Mouse (Mus musculus): ENCODE results near the gene Grb10.

The Grb10 gene

DNA sequence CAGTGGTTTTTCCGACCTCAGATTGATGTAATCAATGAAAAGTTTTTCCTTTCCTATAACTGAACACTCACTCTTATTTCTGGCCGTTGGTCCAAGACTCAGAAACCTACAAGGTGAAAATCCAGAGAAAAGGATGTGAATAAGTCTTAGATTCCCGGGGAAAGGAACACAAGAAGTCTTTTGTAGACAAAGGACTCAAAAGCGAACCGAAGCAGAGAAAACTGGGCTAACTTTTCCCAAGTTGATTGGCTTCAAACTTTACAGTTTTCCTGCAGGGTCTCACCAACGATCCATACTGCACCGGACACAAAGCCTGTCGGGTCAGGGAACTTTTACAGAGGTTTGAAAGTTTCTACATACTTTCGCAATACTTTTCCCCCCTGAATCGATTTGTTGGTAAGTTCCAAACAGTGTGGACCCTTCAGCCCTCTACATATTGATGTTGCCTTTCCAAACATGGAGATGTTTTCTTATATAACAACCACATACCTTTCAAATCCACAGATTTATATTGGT lies at the start of gene Grb10:
Grb10 (minus strand) TSS at position 214 of the 516 bp plus-strand sequence.
- no peak for DNase-seq (ENCODE audit: low spot score in 2 of 2)

DNA sequence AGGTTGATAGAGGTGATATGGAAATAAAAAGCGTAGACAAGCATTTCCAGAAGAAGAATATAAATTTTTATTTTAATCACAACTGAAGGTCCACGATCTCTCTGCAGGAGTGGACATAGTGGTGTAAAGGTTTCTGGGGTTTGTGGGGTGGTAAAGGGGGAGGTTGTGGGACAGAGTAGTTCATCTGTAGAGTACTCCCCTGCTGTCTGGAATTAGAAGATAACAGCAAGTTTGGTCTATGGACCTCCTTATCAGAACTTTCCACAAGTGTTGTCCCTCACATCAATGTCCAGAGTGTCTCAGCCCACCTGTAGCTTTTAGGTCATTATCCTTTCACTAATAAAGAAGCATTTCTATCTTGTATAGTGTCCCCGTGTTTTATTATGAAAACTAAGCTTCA lies 43.2 kb upstream of the Grb10 start:
- DNase-seq (ENCODE audit: low spot score in 2 of 2) = no peak

DNA sequence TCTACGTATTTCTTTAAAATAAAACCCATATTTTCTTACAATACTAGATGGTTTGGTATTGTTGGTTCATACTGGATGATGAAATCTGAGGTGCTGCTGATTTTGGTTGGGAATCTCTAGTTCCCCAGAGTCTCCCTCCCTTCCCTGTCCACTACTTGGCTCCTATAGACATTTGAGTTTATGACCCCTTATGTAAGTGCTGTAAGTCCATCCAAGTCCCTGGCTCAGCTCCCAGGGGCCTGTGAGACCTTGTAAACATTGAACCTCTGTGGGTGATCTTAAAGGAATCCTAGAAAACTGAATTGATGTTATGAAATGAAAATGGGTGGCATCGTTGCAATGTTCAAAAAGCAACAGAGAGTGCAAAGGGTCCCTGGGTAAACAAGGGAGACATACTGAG lies 40.7 kb upstream of the Grb10 start:
- DNase-seq (ENCODE audit: low spot score in 2 of 2) = no peak

DNA sequence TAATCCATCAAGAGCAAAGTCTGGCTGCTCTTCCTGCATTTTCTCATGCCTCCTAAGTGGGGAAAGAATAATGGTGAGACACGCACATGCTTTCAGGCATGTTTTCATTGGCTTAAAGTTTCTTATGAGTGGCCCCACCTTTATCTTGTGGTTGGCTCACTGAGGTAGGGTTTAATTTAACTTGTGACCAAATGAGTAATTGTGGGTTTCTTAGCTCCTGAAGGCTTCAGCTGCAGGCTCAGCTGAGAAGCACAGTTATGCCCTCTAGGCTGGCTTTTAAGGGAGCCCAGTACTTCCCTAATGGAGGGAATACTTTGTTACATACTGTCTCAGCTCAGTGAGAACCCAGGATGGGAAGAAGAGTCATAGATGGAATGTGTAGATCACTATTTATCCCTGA lies 37.0 kb upstream of the Grb10 start:
- DNase-seq (ENCODE audit: low spot score in 2 of 2) = no peak

DNA sequence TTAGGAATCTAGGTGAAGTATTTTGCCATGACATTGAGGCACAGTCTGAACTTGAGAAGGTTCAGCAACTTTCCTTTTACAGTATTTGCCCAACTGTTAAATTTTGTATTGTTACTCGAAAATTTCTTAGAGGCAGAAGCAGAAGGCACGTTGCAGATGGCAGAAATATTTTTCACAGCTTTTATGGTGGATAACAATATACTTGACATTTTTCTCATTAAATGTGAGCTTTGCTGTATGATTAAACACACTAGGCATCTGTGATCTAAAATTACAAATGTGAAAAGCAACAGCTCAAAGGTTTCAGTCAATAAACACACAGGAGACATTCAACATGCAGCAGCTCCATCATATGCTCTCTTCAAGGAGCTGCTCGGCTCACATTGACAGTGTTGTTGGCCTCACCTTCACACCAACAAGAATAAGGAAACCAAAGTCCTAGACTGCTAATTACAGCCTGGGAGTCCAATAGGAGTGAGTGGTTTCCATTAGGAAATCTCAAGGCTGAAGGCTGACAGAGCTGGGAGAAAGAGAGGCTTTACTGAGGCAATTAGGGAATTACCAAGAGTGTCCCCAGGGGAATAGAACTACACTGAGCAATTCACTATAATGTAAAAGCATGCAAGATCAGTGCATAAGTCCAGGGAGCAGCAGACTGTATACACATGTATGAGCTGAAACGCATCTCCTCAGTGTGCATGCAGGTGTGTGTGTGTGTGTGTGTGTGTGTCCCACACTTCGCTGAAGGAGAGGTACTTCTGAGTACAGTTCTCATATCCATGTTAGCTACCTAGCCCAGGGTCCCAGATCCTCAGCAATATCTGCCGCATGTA lies 35.1 kb upstream of the Grb10 start:
- no peak for DNase-seq (ENCODE audit: low spot score in 2 of 2)

DNA sequence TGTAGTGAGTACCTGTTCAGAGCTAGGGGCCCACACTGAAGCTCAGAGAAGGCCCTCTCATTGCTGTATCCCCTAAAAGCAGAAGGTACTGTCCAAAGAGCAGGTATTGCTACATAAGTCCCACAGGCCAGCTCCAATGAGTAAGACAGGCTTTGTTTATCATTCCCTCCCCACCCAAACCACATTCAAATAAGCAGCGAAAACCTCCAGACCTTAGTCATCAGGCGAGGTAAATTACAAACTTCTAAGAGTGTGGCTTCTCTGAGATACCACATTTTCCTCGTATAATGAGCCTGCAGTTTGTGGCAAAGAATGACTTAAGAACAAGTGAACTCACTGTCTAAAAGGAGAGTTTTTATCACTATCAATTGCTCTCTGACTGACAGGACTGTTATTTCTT lies 33.8 kb upstream of the Grb10 start:
- DNase-seq (ENCODE audit: low spot score in 2 of 2) = no peak

DNA sequence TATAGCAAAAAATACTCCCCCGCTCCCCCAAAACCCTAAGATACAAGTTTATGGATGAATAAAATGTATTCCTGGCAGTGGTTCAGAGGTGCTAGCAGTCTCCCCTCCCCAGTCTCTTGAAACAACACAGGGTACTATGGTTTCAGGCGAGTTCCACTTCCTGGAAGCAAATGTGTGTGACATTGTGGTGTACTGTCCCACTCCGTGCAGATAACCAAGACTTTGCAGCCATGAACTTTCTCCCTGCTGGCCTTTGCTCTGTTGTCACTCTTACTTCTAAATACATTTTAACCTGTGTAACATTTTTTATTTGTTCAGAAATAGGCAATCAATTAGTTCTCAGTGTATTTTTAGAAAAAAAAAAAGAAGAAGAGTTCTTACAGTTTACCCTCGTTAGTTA lies 20.5 kb upstream of the Grb10 start:
- DNase-seq (ENCODE audit: low spot score in 2 of 2) = no peak

DNA sequence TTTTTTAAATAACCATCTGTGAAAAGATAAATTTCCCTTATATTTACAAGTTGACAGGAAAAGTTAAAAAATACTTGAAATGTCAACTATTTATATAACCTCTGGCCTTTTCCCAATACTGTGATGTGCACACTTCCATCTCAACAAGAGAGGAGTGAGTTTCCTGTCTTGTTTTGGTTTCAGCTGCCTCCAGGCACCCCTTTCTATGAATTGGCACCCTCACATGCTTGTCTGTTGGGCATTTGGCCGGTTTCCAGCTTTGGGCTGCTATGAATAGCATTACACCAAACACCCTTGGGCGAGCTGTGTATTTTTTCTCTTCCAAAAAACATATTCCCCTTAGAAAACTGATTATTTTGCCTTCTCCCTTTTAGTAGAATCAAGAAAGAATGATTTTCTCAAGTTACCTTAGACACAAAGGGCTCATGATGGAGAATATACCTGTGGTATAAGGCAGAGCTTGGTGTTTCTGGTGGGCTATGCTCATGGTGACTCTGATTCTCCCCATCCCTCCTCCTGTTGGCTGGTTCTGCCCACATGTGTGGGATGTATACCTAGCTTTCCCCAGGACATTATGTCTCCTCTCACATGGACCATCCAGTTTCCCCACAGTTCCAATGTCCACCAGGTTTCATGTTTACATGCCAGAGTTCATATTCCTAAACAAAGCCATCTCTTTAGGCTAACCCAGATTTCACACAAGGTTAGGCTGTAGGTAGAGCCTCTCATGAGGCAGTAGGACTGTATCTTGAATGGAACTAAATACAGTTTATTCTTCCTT lies 10.3 kb upstream of the Grb10 start:
- no peak for DNase-seq (ENCODE audit: low spot score in 2 of 2)

DNA sequence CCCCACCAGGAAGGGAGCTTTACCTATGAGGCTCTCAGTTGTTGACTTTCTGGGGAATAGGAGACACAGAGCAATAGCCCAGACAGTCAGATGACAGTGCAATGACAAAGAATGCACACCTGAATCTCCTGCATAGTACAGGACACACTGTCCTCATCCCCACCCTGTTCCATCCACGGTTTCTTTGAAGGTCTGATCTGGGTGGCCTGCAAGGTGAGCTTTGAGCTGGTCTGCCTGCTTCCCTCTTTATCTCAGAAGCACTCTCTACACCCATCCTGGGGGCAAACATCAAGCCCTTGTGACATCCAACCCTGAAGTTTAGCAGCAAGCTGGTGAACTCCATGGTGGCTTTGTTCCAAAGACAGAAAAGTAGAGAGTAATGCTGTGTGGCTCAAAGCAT lies 9.7 kb upstream of the Grb10 start:
- no peak for DNase-seq (ENCODE audit: low spot score in 2 of 2)

DNA sequence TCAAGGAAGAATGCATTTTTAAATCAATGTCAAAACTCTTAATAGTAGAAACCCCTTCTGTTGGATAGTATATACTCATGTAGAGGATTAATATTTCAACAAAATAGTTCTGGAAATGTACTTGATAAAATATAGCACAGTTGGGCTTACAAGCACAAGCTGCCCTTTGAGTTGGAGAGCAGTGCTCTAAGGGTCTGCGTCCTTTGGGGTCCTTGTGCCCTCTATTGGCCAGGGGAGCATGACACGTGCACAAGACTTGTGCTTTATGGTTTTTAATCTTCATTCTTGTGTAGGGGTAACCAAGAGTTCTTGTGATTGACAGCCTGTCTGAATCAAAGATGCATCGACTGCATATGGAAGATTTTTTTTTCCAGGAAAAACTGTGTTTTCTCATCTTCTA lies 5.8 kb upstream of the Grb10 start:
- no peak for DNase-seq (ENCODE audit: low spot score in 2 of 2)

DNA sequence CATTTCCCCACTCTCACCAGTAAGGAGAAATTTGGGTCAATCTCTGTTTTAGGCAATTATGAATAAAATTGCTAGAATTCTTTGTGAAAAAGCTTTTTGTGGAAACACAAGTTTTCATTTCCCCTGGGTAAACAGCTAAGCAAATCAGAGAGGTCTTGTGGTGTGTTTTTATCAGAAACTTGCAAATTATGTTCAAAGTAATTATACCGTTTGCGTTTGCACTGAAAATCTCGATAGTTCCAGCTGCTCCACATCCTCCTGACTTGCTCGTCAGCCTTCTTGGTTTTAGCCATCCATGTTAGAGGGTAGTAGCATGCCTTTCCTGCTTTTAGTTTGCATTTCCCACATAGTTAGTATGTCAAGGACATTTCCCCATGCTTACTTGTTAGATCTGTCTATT lies 3.3 kb upstream of the Grb10 start:
- no peak for DNase-seq (ENCODE audit: low spot score in 2 of 2)

DNA sequence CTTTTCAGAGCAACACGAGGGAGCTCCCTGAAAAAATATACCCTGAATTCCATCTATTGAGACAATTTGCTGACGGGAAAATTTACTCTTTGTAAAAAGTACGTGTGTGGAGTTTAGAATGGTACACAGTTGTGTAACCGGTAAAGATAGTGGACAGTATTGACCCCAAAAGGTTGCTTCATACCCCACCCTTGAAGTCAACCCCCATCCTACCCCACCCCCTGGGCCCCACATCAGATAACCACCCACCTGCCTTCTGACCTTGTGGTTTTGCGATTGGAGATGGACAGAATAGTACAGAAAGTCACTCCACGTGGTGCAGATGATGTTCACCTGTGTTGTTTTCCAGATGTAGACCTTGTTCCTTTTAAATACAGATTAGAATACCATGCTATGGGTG lies 2.9 kb upstream of the Grb10 start:
- no peak for DNase-seq (ENCODE audit: low spot score in 2 of 2)

DNA sequence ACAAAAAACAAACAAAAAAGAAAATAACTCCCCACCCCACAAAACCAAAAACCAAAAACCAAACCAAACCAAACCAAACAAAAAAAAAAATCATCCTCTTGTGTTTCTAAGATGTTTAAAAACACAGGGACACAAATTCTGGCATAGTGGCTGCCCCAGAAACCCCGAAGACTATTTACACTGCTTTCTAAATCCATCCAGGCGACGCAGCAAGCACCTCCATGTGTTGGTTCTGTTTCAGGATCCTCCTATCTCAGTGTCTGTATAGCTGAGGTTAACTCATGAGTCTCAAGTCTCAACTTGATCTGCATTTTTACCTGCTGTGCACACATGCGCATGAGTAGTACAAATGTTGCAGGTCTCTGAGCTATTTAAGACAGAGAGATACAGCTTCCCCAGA lies 1.9 kb upstream of the Grb10 start:
- DNase-seq (ENCODE audit: low spot score in 2 of 2) = no peak

DNA sequence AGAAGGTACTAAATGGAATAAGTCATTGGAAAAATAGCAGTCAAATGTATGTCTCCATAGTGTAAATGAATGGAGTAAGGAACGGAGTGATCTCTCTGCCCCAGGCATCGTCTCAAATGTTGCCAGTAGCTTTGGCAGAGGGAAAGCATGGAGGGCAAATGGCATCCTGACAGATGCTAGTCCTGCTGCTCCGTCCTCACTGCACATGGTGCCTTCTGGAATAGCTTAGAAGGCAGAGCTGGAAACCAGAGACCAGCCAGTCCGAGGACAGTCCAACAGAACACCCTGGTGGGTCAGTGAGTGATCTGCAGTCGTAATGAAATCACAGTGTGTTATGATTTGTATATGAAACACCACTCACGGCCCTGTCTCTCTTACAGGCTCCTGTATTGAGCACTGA lies 1.3 kb upstream of the Grb10 start:
- no peak for DNase-seq (ENCODE audit: low spot score in 2 of 2)

DNA sequence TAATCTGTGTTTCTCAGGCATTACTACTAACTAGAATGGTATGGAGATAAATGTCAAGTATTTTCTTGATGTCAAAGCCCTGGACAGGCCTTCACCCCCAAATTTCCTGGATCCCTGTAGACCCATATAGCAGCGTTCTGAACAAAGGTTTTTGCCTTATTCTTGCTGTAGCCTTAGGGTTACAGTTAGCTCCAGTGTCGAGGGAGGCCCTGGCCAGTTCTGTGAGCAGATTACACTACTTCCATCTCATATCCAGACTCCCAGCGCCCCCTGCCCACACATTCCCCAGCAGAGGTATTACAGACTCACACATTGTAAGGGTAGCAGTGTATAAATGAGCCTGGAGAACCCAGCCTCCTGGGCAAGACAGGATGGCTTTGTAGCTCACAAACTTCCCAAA lies 615 bp upstream of the Grb10 start:
- no peak for DNase-seq (ENCODE audit: low spot score in 2 of 2)

DNA sequence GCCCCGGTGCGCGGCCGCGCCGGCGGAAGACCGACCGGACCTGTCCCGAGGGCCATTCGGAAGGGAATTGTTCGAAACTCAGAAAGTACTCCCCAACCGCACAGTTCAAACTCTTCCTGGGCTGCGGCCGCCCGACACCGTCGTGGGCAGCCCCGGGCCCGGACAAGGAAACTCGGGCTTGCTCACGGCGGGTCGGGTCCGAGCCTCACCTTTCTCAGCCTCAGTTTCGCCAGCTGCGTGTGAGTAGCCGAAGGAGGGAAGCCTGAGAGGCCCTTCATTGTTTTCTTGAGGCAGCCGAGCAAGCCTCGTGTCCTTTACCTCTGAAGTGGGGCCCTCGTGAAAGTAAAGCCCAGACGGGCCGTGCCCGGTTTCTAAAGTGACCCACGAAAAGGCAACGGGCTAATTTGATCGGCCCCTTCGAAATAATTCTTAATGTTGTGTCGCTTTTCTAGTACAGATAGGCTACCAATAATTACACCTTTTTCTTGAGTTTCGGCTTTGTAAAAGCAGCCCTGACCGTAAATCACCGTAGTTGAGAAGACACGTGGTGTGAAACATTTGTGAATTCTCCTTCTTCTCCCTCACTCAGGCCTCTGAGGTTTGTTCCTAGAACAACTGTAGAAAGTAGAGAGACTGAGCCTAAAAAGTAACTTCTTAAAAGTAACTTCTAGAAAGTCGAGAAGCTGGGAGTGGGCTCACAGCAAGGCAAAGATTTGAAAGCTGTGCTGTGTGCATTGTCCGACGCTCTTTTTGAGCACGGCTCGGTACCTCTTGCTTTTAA lies 604 bp downstream of the Grb10 start:
- no peak for DNase-seq (ENCODE audit: low spot score in 2 of 2)

DNA sequence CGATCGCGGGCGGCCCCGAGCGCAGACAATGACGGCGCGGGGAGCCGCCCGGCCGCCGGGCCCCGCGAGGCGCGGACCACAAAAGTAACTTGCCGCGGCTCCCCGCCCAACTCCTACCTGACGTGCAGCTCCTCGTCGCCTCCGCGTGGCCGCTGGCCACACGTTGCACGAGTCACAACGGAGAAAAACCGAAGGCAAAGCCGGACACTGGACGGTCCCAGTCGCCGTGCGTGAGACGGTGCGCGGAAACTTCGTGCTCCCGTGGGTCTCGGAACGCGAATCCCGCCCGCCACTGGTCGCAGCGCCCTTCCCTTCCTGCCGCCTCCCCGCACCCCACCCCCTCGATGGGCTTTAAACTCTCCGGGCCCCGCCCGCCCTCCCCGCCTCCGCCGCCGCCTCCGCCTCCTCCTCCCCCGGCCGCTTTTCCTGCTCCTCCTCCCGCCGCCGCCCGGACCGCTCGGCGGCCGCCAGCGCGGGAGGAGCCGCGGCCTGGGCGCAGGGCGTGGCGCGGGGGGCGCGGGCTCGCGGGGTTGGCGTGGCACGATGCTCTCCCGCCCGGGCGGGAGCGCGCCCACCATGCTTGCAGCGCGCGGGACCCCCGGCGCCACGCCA lies 1.3 kb downstream of the Grb10 start:
- DNase-seq (ENCODE audit: low spot score in 2 of 2) = no peak

DNA sequence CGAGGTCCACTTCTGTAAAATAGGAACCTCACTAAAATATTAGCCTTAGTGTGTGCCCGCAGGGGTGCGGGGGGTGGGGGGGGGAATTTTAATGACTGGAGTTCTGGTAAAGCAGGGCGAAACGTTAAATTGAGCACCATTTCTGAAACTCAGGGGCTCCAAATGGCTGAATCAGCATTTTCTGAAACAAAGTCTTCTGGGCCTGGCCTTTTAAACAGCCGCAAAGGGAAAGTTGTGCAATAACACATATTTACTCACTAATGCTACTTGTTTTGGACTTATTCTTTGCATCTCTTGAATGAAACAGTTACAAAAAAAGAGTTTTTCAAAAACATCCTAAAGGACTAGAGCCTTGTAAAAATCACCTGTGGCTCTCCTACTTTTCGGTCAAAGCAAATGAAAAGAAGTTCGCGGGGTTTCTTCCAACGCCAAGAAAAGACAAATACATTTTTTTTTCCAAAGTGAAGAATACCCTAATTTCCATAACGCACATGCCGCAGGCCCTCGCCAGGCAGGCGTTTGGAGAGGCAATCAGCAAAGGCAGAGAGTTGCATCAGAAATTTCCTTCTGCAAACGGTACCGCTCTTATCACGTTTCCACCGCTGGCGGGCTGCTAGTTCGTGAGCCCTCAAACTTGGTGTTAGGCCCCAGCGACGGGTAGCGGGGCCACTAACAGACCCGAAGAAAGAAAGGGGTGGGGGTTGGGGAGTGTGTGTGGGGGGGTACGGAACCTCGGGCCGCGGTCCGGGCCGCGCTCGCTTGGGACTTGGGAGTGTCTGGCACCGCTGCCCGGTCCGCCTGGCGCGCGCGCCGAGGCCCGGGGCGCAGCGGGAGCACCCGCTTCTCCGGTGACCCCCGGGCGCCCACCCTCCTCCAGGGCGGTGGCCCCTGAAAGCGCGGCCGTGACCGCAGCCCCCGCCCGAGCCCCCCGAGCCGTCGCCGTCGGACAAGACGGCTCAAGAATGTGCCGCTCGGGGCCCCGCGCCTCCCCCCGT lies 2.3 kb downstream of the Grb10 start:
- no peak for DNase-seq (ENCODE audit: low spot score in 2 of 2)

DNA sequence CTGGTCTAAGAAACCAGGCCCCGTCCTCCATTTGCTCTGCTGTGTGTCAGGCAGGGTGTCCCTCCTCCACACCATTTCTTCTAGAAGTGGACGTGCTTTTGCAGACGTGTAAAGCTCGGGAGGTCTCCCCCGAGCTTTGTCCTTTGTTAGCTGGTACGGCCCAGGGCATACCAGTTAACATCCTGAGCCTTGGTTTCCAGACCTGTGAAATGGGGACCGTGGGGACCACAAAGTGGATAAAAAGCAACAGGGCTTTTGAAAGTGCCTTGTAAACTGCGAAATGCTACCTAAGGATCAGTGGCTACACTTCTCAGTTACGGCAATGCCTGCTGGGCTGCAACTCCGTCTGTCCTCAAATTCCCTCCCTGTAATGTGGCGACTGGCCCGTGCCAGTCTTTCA lies 3.2 kb downstream of the Grb10 start:
- DNase-seq (ENCODE audit: low spot score in 2 of 2) = no peak

DNA sequence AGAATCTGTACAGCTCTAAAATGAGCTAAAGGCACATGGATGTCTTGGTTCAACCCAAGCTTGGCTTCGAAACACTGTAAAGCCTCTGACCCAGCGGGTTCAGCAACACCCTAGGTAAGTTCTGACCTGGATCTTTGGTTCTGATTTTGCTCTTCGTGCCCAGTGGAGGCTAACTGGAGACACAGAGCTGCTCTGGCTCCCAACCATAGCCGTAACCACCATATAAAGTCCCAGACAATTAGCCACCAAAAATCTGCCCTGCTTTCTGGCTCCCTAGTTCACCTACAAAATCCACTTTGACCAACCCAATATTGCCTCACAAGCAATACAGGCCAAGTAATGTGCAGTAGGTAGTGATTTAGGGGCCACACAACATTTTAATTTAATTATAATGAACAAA lies 3.7 kb downstream of the Grb10 start:
- no peak for DNase-seq (ENCODE audit: low spot score in 2 of 2)

DNA sequence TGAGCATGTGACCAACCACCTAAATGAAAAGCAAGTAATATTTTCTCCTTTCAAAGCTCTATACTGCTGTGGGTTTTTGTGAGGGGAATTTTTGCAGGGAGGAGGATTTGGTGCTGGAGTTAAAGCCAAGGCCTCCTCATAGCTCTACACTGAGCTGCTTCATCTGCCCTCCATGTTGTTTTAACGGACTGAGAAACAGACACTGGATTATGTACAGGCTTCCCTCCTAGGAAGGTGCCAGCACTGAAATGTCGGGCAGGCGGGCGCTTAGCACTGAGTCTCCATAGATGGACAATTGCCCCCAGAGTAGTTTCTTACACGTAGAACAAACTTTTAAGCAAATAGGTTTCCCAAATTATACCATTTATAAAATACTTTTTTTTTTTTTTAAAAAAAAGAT lies 4.1 kb downstream of the Grb10 start:
- DNase-seq (ENCODE audit: low spot score in 2 of 2) = no peak
